Mouse (Mus musculus): ENCODE results near the gene Wdcp. TPM values are rescaled to one million over a fixed set of nuclear protein-coding genes. Genes with fewer than 3 reads are reported as not detected.

Gene Wdcp
- polyA plus RNA-seq, 2 experiments: 12.6 to 18.2 TPM

GRCm38 (mm10) chr12:4856160-4856559, 13.1 kb downstream of the Wdcp start:
- Histone ChIP-seq H3K4me3 (replicated peaks; ENCODE audit: low read length) (no peak overlapping the region), H3K27me3 (ENCODE audit: control insufficient read depth, insufficient read depth, low read length) (no peaks in the 10 kb centered on the region), H3K4me1 (ENCODE audit: control insufficient read depth, insufficient read depth, low read length) (no peaks in the 10 kb centered on the region), H3K27ac (replicated peaks; ENCODE audit: low read depth, low read length) (no peak overlapping the region), H3K4me2 (replicated peaks; ENCODE audit: low read depth, low read length, severe bottlenecking) (no peak overlapping the region), H3K36me3 (ENCODE audit: control insufficient read depth, insufficient read depth, low read length) (peaks cover 38% of the 10 kb centered on the region), H3K9me3 (ENCODE audit: control insufficient read depth, low read length) (no peaks in the 10 kb centered on the region), H3K9ac (ENCODE audit: low read depth, low read length, severe bottlenecking) (no peak overlapping the region)
- DNase-seq (ENCODE audit: low spot score): no peak
- 95% methylated on average over 5 of the region's 5 CpGs for WGBS
- no peak for TF ChIP-seq POLR2A (IDR thresholded peaks at IDR 0.05; ENCODE audit: borderline replicate concordance, extremely low read depth, insufficient read depth, insufficient read length)
- ATAC-seq (ENCODE audit: low FRiP score, low read depth): no peak

GRCm38 (mm10) chr12:4856834-4857233, 13.7 kb downstream of the Wdcp start:
- Histone ChIP-seq H3K4me1 (ENCODE audit: control insufficient read depth, insufficient read depth, low read length) (no peaks in the 10 kb centered on the region), H3K9ac (ENCODE audit: low read depth, low read length, severe bottlenecking) (no peak overlapping the region), H3K4me3 (replicated peaks; ENCODE audit: low read length) (no peak overlapping the region), H3K36me3 (ENCODE audit: control insufficient read depth, insufficient read depth, low read length) (peaks cover 31% of the 10 kb centered on the region), H3K27me3 (ENCODE audit: control insufficient read depth, insufficient read depth, low read length) (no peaks in the 10 kb centered on the region), H3K27ac (replicated peaks; ENCODE audit: low read depth, low read length) (no peak overlapping the region), H3K4me2 (replicated peaks; ENCODE audit: low read depth, low read length, severe bottlenecking) (no peak overlapping the region), H3K9me3 (ENCODE audit: control insufficient read depth, low read length) (no peaks in the 10 kb centered on the region)
- DNase-seq (ENCODE audit: low spot score) (no peak), ATAC-seq (ENCODE audit: low FRiP score, low read depth) (no peak)
- 94% methylated on average over 2 of the region's 2 CpGs for WGBS
- no peak for TF ChIP-seq POLR2A (IDR thresholded peaks at IDR 0.05; ENCODE audit: borderline replicate concordance, extremely low read depth, insufficient read depth, insufficient read length)

GRCm38 (mm10) chr12:4859241-4859914, 16.3 kb downstream of the Wdcp start:
- peaks cover 23% of the 10 kb centered on the region for H3K36me3 ChIP-seq (ENCODE audit: control insufficient read depth, insufficient read depth, low read length)
- H3K27ac ChIP-seq (replicated peaks; ENCODE audit: low read depth, low read length): no peak overlapping the region
- H3K9me3 ChIP-seq (ENCODE audit: control insufficient read depth, low read length): no peaks in the 10 kb centered on the region
- H3K4me1 ChIP-seq (ENCODE audit: control insufficient read depth, insufficient read depth, low read length): peaks cover 12% of the 10 kb centered on the region
- DNase-seq (ENCODE audit: low spot score) (no peak), ATAC-seq (ENCODE audit: low FRiP score, low read depth) (peak; percentile 59; the same call in 1 of the 2 replicates)
- H3K27me3 ChIP-seq (ENCODE audit: control insufficient read depth, insufficient read depth, low read length): no peaks in the 10 kb centered on the region
- 53% methylated on average over 11 of the region's 11 CpGs for WGBS
- no peak overlapping the region for H3K4me2 ChIP-seq (replicated peaks; ENCODE audit: low read depth, low read length, severe bottlenecking)
- no peak for TF ChIP-seq POLR2A (IDR thresholded peaks at IDR 0.05; ENCODE audit: borderline replicate concordance, extremely low read depth, insufficient read depth, insufficient read length)
- no peak overlapping the region for H3K9ac ChIP-seq (ENCODE audit: low read depth, low read length, severe bottlenecking)
- H3K4me3 ChIP-seq (replicated peaks; ENCODE audit: low read length): no peak overlapping the region

- no peak overlapping the region for H3K4me2 ChIP-seq (replicated peaks; ENCODE audit: low read depth, low read length, severe bottlenecking)
- ATAC-seq (ENCODE audit: low FRiP score, low read depth) (no peak), DNase-seq (ENCODE audit: low spot score) (no peak)
- H3K27me3 ChIP-seq (ENCODE audit: control insufficient read depth, insufficient read depth, low read length): no peaks in the 10 kb centered on the region
- 84% methylated on average over 4 of the region's 4 CpGs for WGBS
- H3K4me1 ChIP-seq (ENCODE audit: control insufficient read depth, insufficient read depth, low read length): peaks cover 12% of the 10 kb centered on the region
- TF ChIP-seq POLR2A (IDR thresholded peaks at IDR 0.05; ENCODE audit: borderline replicate concordance, extremely low read depth, insufficient read depth, insufficient read length): no peak
- no peaks in the 10 kb centered on the region for H3K9me3 ChIP-seq (ENCODE audit: control insufficient read depth, low read length)
- peaks cover 3% of the 10 kb centered on the region; the same call in 1 of the 2 replicates for H3K36me3 ChIP-seq (ENCODE audit: control insufficient read depth, insufficient read depth, low read length)
- no peak overlapping the region for H3K4me3 ChIP-seq (replicated peaks; ENCODE audit: low read length)
- no peak overlapping the region for H3K9ac ChIP-seq (ENCODE audit: low read depth, low read length, severe bottlenecking)
- 0 out of 2 replicates have a peak overlapping the region, but pooled peaks have one; percentile 26 for H3K27ac ChIP-seq (replicated peaks; ENCODE audit: low read depth, low read length)
These were observed 19.6 kb downstream of the Wdcp start for GRCm38 (mm10) chr12:4862672-4863071.

GRCm38 (mm10) chr12:4863654-4864337, 20.7 kb downstream of the Wdcp start:
- Histone ChIP-seq H3K36me3 (ENCODE audit: control insufficient read depth, insufficient read depth, low read length) (no peaks in the 10 kb centered on the region), H3K27me3 (ENCODE audit: control insufficient read depth, insufficient read depth, low read length) (no peaks in the 10 kb centered on the region), H3K9ac (ENCODE audit: low read depth, low read length, severe bottlenecking) (no peak overlapping the region), H3K27ac (replicated peaks; ENCODE audit: low read depth, low read length) (peak overlapping the region; percentile 53), H3K4me1 (ENCODE audit: control insufficient read depth, insufficient read depth, low read length) (peaks cover 12% of the 10 kb centered on the region), H3K4me3 (replicated peaks; ENCODE audit: low read length) (no peak overlapping the region), H3K9me3 (ENCODE audit: control insufficient read depth, low read length) (no peaks in the 10 kb centered on the region), H3K4me2 (replicated peaks; ENCODE audit: low read depth, low read length, severe bottlenecking) (no peak overlapping the region)
- ATAC-seq (ENCODE audit: low FRiP score, low read depth) (peak; percentile 64; the same call in 1 of the 2 replicates), DNase-seq (ENCODE audit: low spot score) (peak; percentile 71)
- no peak for TF ChIP-seq POLR2A (IDR thresholded peaks at IDR 0.05; ENCODE audit: borderline replicate concordance, extremely low read depth, insufficient read depth, insufficient read length)
- 57% methylated on average over 4 of the region's 4 CpGs for WGBS

All from limb, embryonic 14.5 days (tissue).